In the genomic region with DNA sequence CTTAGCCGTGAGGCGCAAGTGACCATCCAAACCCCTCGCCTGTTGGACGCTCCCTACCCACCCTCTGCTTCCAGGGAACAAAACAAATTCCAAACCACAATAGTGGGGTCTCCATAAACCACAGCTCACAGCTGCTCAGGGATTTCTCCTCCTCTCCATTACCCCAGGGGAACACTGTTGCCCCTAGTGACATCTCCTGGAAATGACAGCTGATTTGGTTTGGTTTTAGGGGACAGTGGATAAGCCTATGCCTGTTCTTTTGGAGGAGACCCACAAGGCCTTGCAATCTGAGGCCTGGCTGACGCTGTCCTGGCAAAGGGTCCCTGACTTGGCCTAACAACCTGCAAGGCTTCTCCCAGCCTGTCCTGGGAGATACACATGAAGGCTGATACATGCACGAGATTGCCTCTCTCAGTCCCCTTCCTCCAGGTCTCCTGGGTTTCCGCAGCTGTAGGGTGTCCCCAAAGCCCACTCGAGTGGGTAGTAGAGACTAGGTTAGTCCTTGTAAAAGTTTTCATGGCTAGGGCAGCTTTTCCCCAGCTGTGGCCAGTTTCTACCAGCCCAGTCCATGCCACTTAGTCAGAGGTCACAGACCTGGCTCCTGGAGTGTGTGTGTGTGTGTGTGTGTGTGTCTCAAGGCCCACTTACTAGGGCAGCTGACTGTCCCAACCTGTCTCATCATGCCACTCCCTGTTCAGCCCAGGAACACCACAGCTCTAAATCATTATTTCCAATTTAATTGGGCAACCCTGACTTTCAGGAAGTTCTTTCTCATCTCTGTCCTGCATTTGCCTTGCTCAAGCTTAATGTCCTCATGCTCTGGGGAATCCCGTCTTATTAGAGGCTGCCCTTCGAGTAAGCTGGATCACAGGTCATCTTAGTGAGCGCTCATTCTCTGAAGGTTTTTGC, we compare ENCODE assay signal across 9 mouse cellular contexts. TPM values are rescaled to one million over a fixed set of nuclear protein-coding genes. Genes with fewer than 3 reads are reported as not detected.
DNase-seq lines count a peak whose midpoint lies in the region; TF ChIP-seq lines count a peak whose summit lies in the region.
"Had no signal": no experiment of that assay in that cellular context is flagged by ENCODE, and none has a peak within 500 bp of the region (broad histone marks: within the 10 kb centered on the region; RNA-seq: fewer than 3 reads in every experiment).

No protein-coding gene starts in this region.

- H3K27me3 ChIP-seq in liver, adult 2 months (ENCODE audit: control insufficient read depth, insufficient read depth, low read length) = no peaks in the 10 kb centered on the region

- no peak overlapping the region for H3K9ac ChIP-seq in liver, adult 2 months (ENCODE audit: low read depth, low read length)
- H3K9ac ChIP-seq: hindbrain, embryonic 15.5 days had no signal

- peak; percentile 53 for TF ChIP-seq CTCF in liver, adult 2 months (IDR thresholded peaks at IDR 0.05; ENCODE audit: low read depth, low read length)
- peak; percentile 59 for TF ChIP-seq CTCF in cortical plate, adult 2 months (IDR thresholded peaks at IDR 0.05; ENCODE audit: extremely low read depth, insufficient read depth, low read length)

- no peak for TF ChIP-seq POLR2A in liver, adult 2 months (IDR thresholded peaks at IDR 0.05; ENCODE audit: extremely low read depth, insufficient read depth, low read length)
- no peak for TF ChIP-seq POLR2A in cortical plate, adult 2 months (IDR thresholded peaks at IDR 0.05; ENCODE audit: extremely low read depth, insufficient read depth, low read length)

- peaks cover 3% of the 10 kb centered on the region; the same call in 1 of the 2 replicates for H3K4me1 ChIP-seq in liver, adult 2 months (ENCODE audit: control insufficient read depth, insufficient read depth, low read length)
- no peaks in the 10 kb centered on the region for H3K4me1 ChIP-seq in cortical plate, adult 2 months (ENCODE audit: control insufficient read depth, insufficient read depth, low read length)

- intact Hi-C loops in left cerebral cortex, postnatal 4 days (cut with DNase I) = no loop called here

- no peaks in the 10 kb centered on the region for H3K79me2 ChIP-seq in liver, adult 2 months (ENCODE audit: control insufficient read depth, insufficient read depth, low read length)

- H3K27ac ChIP-seq in liver, adult 2 months (replicated peaks; ENCODE audit: insufficient read depth, low read depth, low read length) = no peak overlapping the region
- no peak overlapping the region for H3K27ac ChIP-seq in cortical plate, adult 2 months (ENCODE audit: insufficient read depth, low read length)
- H3K27ac ChIP-seq: hindbrain, embryonic 15.5 days had no signal

- no peaks in the 10 kb centered on the region for H3K36me3 ChIP-seq in liver, adult 2 months (ENCODE audit: control insufficient read depth, insufficient read depth, low read length)
- H3K36me3 ChIP-seq: hindbrain, embryonic 15.5 days had no signal

- WGBS in liver, adult 2 months = 82% methylated on average over 11 of the region's 11 CpGs

- DNase-seq in cerebellum, postnatal 10 days = peak; percentile 30 to 40
- DNase-seq in cerebellum, postnatal 4 days (ENCODE audit: low spot score in 2 of 2) = no peak
- no peak for DNase-seq in liver, adult 2 months (ENCODE audit: extremely low read depth, low read depth, low spot score)
- no peak for DNase-seq in liver
- peak; percentile 61 for DNase-seq in naive thymus-derived CD4-positive, alpha-beta T cell, adult 2 months (ENCODE audit: low read depth)
- no peak for DNase-seq in left cerebral cortex, postnatal 4 days
- no peak for DNase-seq in spleen, postnatal 4 days (ENCODE audit: low spot score in 2 of 2)

- H3K4me3 ChIP-seq in liver, adult 2 months (ENCODE audit: insufficient read depth, low read depth, low read length) = no peak overlapping the region
- no peak overlapping the region for H3K4me3 ChIP-seq in cortical plate, adult 2 months (ENCODE audit: insufficient read depth, low read length)
- H3K4me3 ChIP-seq: hindbrain, embryonic 15.5 days had no signal

RNA-seq across cellular contexts. Expression of gene Plekhg6, which starts 4.7 kb away (rescaled TPM):
- 3.0 and 3.6 TPM in 2 replicates for total RNA-seq in liver, adult 2 months (2014; rRNA removed)
- 5.0 and 5.9 TPM in 2 replicates for polyA plus RNA-seq in liver, adult 2 months (2012; rRNA removed)
- 0.11 and 0.23 TPM in 2 replicates for polyA plus RNA-seq in cortical plate, adult 2 months (2012; rRNA removed)
- not detected for total RNA-seq in left cerebral cortex, postnatal 4 days (2021)

RNA-seq across cellular contexts. Expression of gene Tnfrsf1a, which starts 36.2 kb away (rescaled TPM):
- 21.0 and 28.6 TPM in 2 replicates for total RNA-seq in liver, adult 2 months (2014; rRNA removed)
- 89.3 and 110 TPM in 2 replicates for polyA plus RNA-seq in liver, adult 2 months (2012; rRNA removed)
- polyA plus RNA-seq in cortical plate, adult 2 months (2012; rRNA removed) = 13.6 and 14.9 TPM in 2 replicates
- 10 to 100 TPM; 11.2 to 12.0 TPM for total RNA-seq in left cerebral cortex, postnatal 4 days (2021)

Comparison
In these comparisons a context has a peak if more than half of its experiments do, and no peak if none do; other contexts are left out.
1. DNase-seq: peak in cerebellum, postnatal 10 days (2 of 2) and naive thymus-derived CD4-positive, alpha-beta T cell, adult 2 months (single experiment); none in cerebellum, postnatal 4 days (0 of 2), liver, adult 2 months (single experiment), liver (single experiment), left cerebral cortex, postnatal 4 days (single experiment) and spleen, postnatal 4 days (0 of 2).